Mouse (Mus musculus): ENCODE data around the gene Olfr1209. TPM values are rescaled to one million over a fixed set of nuclear protein-coding genes. Genes with fewer than 3 reads are reported as not detected.

Olfr1209 gene
- not detected in 2 replicates for polyA plus RNA-seq (2014; fragmentation: Nextera tagmentation; extraction: Ambion mirVana)

DNA sequence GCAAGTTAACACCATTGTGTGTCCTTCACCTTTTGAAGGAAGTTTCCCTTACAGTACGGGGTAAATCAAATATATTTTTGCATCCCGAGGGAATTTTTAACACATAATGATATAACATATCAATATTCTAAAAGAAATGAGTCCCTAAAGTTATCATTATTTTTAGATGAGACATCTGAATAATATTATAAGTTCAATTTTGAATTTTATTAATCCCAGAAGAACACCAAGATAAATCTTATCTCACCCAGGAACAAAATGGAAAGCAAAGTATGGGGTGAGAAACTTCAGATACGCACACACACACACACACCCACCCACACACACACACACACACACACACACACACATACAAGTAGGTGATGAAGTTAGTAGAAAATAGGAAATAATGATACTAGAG lies at the start of gene Olfr1209:
Olfr1209 (minus strand) TSS at position 101 of the 400 bp plus-strand sequence.
- WGBS: 91% methylated on average over 3 of the region's 3 CpGs
- H3K27ac ChIP-seq (ENCODE audit: low read length): no peak within 1 kb of the TSS
- no peaks in the 10 kb centered on the region for H3K4me1 ChIP-seq (ENCODE audit: control insufficient read depth, insufficient read depth, low read length)
- ATAC-seq (ENCODE audit: insufficient number of reproducible peaks, insufficient read depth, low FRiP score, low read depth): no peak
- no peaks in the 10 kb centered on the region for H3K36me3 ChIP-seq (ENCODE audit: control insufficient read depth, insufficient read depth, low read length)
- no peak within 1 kb of the TSS for H3K9ac ChIP-seq (replicated peaks; ENCODE audit: low read depth, low read length)
- H3K4me2 ChIP-seq (replicated peaks; ENCODE audit: low read depth, low read length): no peak within 1 kb of the TSS
- H3K27me3 ChIP-seq (ENCODE audit: control insufficient read depth, insufficient read depth, low read length): no peaks in the 10 kb centered on the region
- H3K4me3 ChIP-seq (ENCODE audit: low read depth, low read length): no peak within 1 kb of the TSS
- H3K9me3 ChIP-seq (ENCODE audit: control insufficient read depth, low read depth, low read length): no peaks in the 10 kb centered on the region

DNA sequence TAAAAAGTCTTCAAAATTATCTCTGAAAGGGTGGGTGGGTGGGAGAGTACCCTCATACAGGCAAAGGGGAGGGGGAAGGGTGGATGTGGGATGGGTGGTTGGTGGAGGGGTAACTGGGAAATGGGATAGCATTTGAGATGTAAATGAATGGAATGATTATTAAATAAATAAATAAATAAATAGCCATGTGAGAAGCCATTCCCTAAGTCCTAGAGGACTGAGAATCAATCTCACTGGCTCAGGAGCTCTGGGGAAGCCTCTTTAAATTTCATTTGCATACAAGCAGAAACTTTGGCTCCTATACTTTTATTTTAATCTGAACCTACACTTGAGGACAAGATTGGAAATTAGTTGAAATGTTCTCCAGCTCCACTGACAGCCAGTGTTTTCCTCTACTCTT lies 38.7 kb upstream of the Olfr1209 start, which contains the start of gene Olfr1212:
Olfr1212 (plus strand) TSS at position 301 of the 400 bp plus-strand sequence.
- no peak for ATAC-seq (ENCODE audit: insufficient number of reproducible peaks, insufficient read depth, low FRiP score, low read depth)
- H3K9ac ChIP-seq (replicated peaks; ENCODE audit: low read depth, low read length): no peak within 1 kb of the TSS
- no peaks in the 10 kb centered on the region for H3K36me3 ChIP-seq (ENCODE audit: control insufficient read depth, insufficient read depth, low read length)
- no peak within 1 kb of the TSS for H3K4me2 ChIP-seq (replicated peaks; ENCODE audit: low read depth, low read length)
- H3K9me3 ChIP-seq (ENCODE audit: control insufficient read depth, low read depth, low read length): no peaks in the 10 kb centered on the region
- no peak within 1 kb of the TSS for H3K4me3 ChIP-seq (ENCODE audit: low read depth, low read length)
- H3K4me1 ChIP-seq (ENCODE audit: control insufficient read depth, insufficient read depth, low read length): no peaks in the 10 kb centered on the region
- no peak within 1 kb of the TSS for H3K27ac ChIP-seq (ENCODE audit: low read length)
- H3K27me3 ChIP-seq (ENCODE audit: control insufficient read depth, insufficient read depth, low read length): no peaks in the 10 kb centered on the region

DNA sequence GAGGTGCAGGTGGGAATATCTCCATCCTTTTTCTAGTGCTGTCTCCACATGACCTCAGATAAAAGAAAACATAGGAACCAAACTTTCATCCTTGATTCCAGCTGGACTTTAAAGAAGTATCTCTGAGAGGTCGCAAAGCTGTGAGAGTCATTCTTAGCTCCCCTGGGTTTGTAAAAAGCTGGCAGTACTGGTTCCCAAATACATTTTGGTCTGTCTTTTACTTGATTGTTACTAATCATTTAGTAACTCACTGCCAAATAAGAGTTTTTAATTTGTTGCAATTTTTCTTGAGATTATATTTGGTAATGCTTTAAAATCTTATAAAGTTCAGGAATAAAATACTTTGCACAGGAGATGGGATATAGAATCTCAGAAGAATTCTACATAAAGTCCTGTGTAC lies 23.1 kb upstream of the Olfr1209 start, which contains the start of gene Olfr1211:
Olfr1211 (minus strand) TSS at position 101 of the 400 bp plus-strand sequence.
- Histone ChIP-seq H3K4me1 (ENCODE audit: control insufficient read depth, insufficient read depth, low read length) (no peaks in the 10 kb centered on the region), H3K9ac (replicated peaks; ENCODE audit: low read depth, low read length) (no peak within 1 kb of the TSS), H3K4me2 (replicated peaks; ENCODE audit: low read depth, low read length) (no peak within 1 kb of the TSS), H3K4me3 (ENCODE audit: low read depth, low read length) (no peak within 1 kb of the TSS), H3K27me3 (ENCODE audit: control insufficient read depth, insufficient read depth, low read length) (no peaks in the 10 kb centered on the region), H3K36me3 (ENCODE audit: control insufficient read depth, insufficient read depth, low read length) (no peaks in the 10 kb centered on the region), H3K27ac (ENCODE audit: low read length) (no peak within 1 kb of the TSS), H3K9me3 (ENCODE audit: control insufficient read depth, low read depth, low read length) (no peaks in the 10 kb centered on the region)
- 80% methylated on average over 1 of the region's 1 CpGs for WGBS
- ATAC-seq (ENCODE audit: insufficient number of reproducible peaks, insufficient read depth, low FRiP score, low read depth): no peak

- no peak for ATAC-seq (ENCODE audit: insufficient number of reproducible peaks, insufficient read depth, low FRiP score, low read depth)
- no peak within 1 kb of the TSS for H3K27ac ChIP-seq (ENCODE audit: low read length)
- H3K36me3 ChIP-seq (ENCODE audit: control insufficient read depth, insufficient read depth, low read length): no peaks in the 10 kb centered on the region
- H3K27me3 ChIP-seq (ENCODE audit: control insufficient read depth, insufficient read depth, low read length): no peaks in the 10 kb centered on the region
- H3K9ac ChIP-seq (replicated peaks; ENCODE audit: low read depth, low read length): no peak within 1 kb of the TSS
- no peak within 1 kb of the TSS for H3K4me3 ChIP-seq (ENCODE audit: low read depth, low read length)
- no peaks in the 10 kb centered on the region for H3K9me3 ChIP-seq (ENCODE audit: control insufficient read depth, low read depth, low read length)
- H3K4me1 ChIP-seq (ENCODE audit: control insufficient read depth, insufficient read depth, low read length): no peaks in the 10 kb centered on the region
- no peak within 1 kb of the TSS for H3K4me2 ChIP-seq (replicated peaks; ENCODE audit: low read depth, low read length)
These were observed 12.7 kb downstream of the Olfr1209 start, which contains the start of gene Olfr1208 for GRCm38 (mm10) chr2:88902211-88902610. TSS of gene Olfr1208 (minus strand) at chr2:88902311.

DNA sequence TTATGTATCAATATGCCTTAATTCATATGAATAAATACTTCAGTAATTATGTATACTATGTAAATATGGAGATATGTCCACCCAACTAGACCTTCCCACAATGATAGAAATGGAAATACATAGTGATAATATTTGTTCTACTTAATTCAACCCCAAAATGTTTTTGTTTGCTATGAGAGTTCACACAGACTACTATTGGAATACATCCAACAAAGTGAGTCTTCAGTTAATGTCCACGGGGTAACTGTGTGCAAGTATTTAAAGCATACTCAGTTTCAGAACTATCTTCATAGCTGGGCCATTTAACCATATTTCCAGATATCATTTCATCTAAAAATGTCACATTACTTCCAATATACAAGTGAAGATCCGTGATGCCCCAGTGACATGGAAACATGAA lies 52.0 kb downstream of the Olfr1209 start, which contains the start of gene Olfr1206:
Olfr1206 (plus strand) TSS at position 301 of the 400 bp plus-strand sequence.
- Histone ChIP-seq H3K36me3 (ENCODE audit: control insufficient read depth, insufficient read depth, low read length) (no peaks in the 10 kb centered on the region), H3K9me3 (ENCODE audit: control insufficient read depth, low read depth, low read length) (no peaks in the 10 kb centered on the region), H3K4me2 (replicated peaks; ENCODE audit: low read depth, low read length) (no peak within 1 kb of the TSS), H3K9ac (replicated peaks; ENCODE audit: low read depth, low read length) (no peak within 1 kb of the TSS), H3K4me3 (ENCODE audit: low read depth, low read length) (no peak within 1 kb of the TSS), H3K4me1 (ENCODE audit: control insufficient read depth, insufficient read depth, low read length) (no peaks in the 10 kb centered on the region), H3K27ac (ENCODE audit: low read length) (no peak within 1 kb of the TSS), H3K27me3 (ENCODE audit: control insufficient read depth, insufficient read depth, low read length) (no peaks in the 10 kb centered on the region)
- WGBS: 79% methylated on average over 2 of the region's 2 CpGs
- no peak for ATAC-seq (ENCODE audit: insufficient number of reproducible peaks, insufficient read depth, low FRiP score, low read depth)

Other genes with a start within 250 kb of the Olfr1209 start
- not detected in 2 replicates for gene Olfr1193, start 239.5 kb downstream of the Olfr1209 start, polyA plus RNA-seq (2014; fragmentation: Nextera tagmentation; extraction: Ambion mirVana)
- not detected in 2 replicates for gene Olfr1195, start 226.0 kb downstream of the Olfr1209 start, polyA plus RNA-seq (2014; fragmentation: Nextera tagmentation; extraction: Ambion mirVana)
- gene Olfr1196, start 210.6 kb downstream of the Olfr1209 start, polyA plus RNA-seq (2014; fragmentation: Nextera tagmentation; extraction: Ambion mirVana): not detected in 2 replicates
- not detected in 2 replicates for gene Olfr1197, start 182.8 kb downstream of the Olfr1209 start, polyA plus RNA-seq (2014; fragmentation: Nextera tagmentation; extraction: Ambion mirVana)
- not detected in 2 replicates for gene Olfr1198, start 163.8 kb downstream of the Olfr1209 start, polyA plus RNA-seq (2014; fragmentation: Nextera tagmentation; extraction: Ambion mirVana)
- not detected in 2 replicates for gene Olfr1199, start 154.7 kb downstream of the Olfr1209 start, polyA plus RNA-seq (2014; fragmentation: Nextera tagmentation; extraction: Ambion mirVana)
- gene Olfr1200, start 144.7 kb downstream of the Olfr1209 start, polyA plus RNA-seq (2014; fragmentation: Nextera tagmentation; extraction: Ambion mirVana): not detected in 2 replicates
- not detected in 2 replicates for gene Olfr1201, start 122.1 kb downstream of the Olfr1209 start, polyA plus RNA-seq (2014; fragmentation: Nextera tagmentation; extraction: Ambion mirVana)
- gene Olfr1202, start 100.7 kb downstream of the Olfr1209 start, polyA plus RNA-seq (2014; fragmentation: Nextera tagmentation; extraction: Ambion mirVana): not detected in 2 replicates
- gene Olfr1205, start 85.4 kb downstream of the Olfr1209 start, polyA plus RNA-seq (2014; fragmentation: Nextera tagmentation; extraction: Ambion mirVana): not detected in 2 replicates
- not detected in 2 replicates for gene Olfr1204, start 65.9 kb downstream of the Olfr1209 start, polyA plus RNA-seq (2014; fragmentation: Nextera tagmentation; extraction: Ambion mirVana)
- gene Olfr1206, start 51.9 kb downstream of the Olfr1209 start, polyA plus RNA-seq (2014; fragmentation: Nextera tagmentation; extraction: Ambion mirVana): not detected in 2 replicates
- not detected in 2 replicates for gene Olfr1208, start 12.8 kb downstream of the Olfr1209 start, polyA plus RNA-seq (2014; fragmentation: Nextera tagmentation; extraction: Ambion mirVana)
- not detected in 2 replicates for gene Olfr1211, start 23.0 kb upstream of the Olfr1209 start, polyA plus RNA-seq (2014; fragmentation: Nextera tagmentation; extraction: Ambion mirVana)
- not detected in 2 replicates for gene Olfr1212, start 38.8 kb upstream of the Olfr1209 start, polyA plus RNA-seq (2014; fragmentation: Nextera tagmentation; extraction: Ambion mirVana)
- not detected in 2 replicates for gene Gm13762, start 65.1 kb upstream of the Olfr1209 start, polyA plus RNA-seq (2014; fragmentation: Nextera tagmentation; extraction: Ambion mirVana)
- gene Olfr1214, start 77.5 kb upstream of the Olfr1209 start, polyA plus RNA-seq (2014; fragmentation: Nextera tagmentation; extraction: Ambion mirVana): not detected in 2 replicates
- not detected in 2 replicates for gene Olfr1215, start 91.8 kb upstream of the Olfr1209 start, polyA plus RNA-seq (2014; fragmentation: Nextera tagmentation; extraction: Ambion mirVana)
- not detected in 2 replicates for gene Olfr1216, start 103.2 kb upstream of the Olfr1209 start, polyA plus RNA-seq (2014; fragmentation: Nextera tagmentation; extraction: Ambion mirVana)
- not detected in 2 replicates for gene Olfr1217, start 116.9 kb upstream of the Olfr1209 start, polyA plus RNA-seq (2014; fragmentation: Nextera tagmentation; extraction: Ambion mirVana)
- not detected in 2 replicates for gene Olfr1218, start 146.0 kb upstream of the Olfr1209 start, polyA plus RNA-seq (2014; fragmentation: Nextera tagmentation; extraction: Ambion mirVana)
- not detected in 2 replicates for gene Olfr1219, start 168.4 kb upstream of the Olfr1209 start, polyA plus RNA-seq (2014; fragmentation: Nextera tagmentation; extraction: Ambion mirVana)
- gene Olfr1220, start 191.7 kb upstream of the Olfr1209 start, polyA plus RNA-seq (2014; fragmentation: Nextera tagmentation; extraction: Ambion mirVana): not detected in 2 replicates
- not detected in 2 replicates for gene Olfr1221, start 202.1 kb upstream of the Olfr1209 start, polyA plus RNA-seq (2014; fragmentation: Nextera tagmentation; extraction: Ambion mirVana)
- gene Olfr1222, start 217.9 kb upstream of the Olfr1209 start, polyA plus RNA-seq (2014; fragmentation: Nextera tagmentation; extraction: Ambion mirVana): not detected in 2 replicates
- gene Olfr1223, start 236.4 kb upstream of the Olfr1209 start, polyA plus RNA-seq (2014; fragmentation: Nextera tagmentation; extraction: Ambion mirVana): not detected in 2 replicates
- gene Olfr1224-ps1, start 248.9 kb upstream of the Olfr1209 start, polyA plus RNA-seq (2014; fragmentation: Nextera tagmentation; extraction: Ambion mirVana): not detected in 2 replicates

Data from stomach, embryonic 14.5 days (tissue).